Mouse (Mus musculus): Measurements from ENCODE around the gene Fxyd7.

Gene Fxyd7

DNA sequence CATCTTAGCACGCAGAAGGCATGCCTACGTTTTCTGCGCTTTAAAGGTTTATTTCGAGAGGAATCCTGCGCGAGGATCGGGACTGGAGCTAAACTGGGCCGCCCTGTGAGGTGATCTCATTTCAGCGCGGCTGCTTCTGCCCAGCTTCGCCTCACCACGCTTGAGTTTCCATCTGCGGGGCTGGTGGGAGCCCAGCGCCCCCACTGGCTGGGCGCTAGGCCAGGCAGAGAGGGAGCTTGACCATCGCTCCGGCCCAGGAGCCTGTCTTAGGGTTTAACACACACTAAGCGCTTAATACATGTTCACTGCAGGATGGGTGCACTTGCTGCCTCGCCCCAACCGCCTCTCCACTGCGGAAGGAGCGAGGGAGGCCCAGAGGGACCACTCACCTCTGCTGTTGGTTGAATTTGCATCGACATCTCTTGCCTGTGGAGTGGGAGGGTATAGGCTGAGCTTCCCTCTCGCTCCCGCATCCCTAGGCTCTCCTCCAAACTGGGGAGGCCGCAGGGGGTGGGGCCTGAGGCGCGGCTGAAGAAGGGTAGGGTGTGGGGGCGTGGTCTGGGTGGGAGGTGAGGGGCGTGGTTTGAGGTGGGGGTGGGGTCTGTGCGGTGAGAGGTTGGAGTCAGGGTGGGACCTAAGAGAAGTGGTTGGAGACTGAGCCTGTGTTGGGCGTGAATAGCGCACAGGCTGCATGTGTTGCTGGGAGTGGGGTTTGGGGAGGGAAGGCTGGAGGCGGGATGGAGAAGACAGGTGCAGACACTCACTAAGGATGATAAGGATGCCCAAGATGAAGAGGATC, 1.6 kb upstream of the Fxyd7 start:
- no peak for ATAC-seq (ENCODE audit: insufficient number of reproducible peaks, low FRiP score, low TSS enrichment)

- no peak for ATAC-seq (ENCODE audit: insufficient number of reproducible peaks, low FRiP score, low TSS enrichment)
Observed at GRCm38 (mm10) chr7:31052251-31052635, 976 bp upstream of the Fxyd7 start.

DNA sequence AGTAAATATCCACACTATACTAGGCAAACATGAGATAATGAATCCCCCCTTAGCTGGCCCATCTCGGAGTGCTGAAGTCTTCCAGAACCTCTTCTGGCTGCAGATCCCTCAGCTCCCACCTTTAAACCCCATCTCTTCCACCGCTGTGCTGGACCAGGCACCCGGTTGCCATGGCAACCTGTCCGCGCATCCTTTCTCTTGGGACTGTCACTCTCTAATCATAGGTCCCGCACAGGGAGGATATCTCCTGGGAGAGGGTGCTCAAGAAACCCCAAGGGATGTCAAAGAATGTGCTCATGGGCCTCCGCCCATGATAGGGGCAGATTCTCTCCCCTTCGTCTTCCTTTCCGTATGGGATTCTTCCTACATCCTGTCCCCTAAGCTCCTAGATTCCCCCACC, 346 bp downstream of the Fxyd7 start:
- no peak for ATAC-seq (ENCODE audit: insufficient number of reproducible peaks, low FRiP score, low TSS enrichment)

DNA sequence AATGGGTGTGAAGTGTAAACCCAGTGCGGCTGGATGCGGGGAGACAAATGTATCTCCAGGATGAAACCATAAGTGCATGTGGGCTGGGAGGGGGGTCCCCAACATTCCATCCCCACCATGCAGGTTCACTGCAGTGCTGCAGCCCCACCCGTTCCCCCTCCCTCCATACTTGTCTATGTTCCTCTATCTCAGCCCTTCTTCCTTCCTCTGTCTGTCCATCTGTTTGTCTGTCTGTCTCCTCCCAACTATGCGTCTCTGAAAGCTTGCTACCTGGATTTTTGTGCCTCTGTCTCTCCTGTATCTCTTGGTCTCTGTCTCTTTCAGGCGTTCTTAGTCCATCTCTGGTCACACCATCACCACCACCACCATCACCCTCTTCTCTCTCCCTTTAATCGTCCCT, 780 bp downstream of the Fxyd7 start:
- ATAC-seq (ENCODE audit: insufficient number of reproducible peaks, low FRiP score, low TSS enrichment): no peak

- no peak for ATAC-seq (ENCODE audit: insufficient number of reproducible peaks, low FRiP score, low TSS enrichment)
Observed at GRCm38 (mm10) chr7:31049846-31050281, 1.4 kb downstream of the Fxyd7 start.

DNA sequence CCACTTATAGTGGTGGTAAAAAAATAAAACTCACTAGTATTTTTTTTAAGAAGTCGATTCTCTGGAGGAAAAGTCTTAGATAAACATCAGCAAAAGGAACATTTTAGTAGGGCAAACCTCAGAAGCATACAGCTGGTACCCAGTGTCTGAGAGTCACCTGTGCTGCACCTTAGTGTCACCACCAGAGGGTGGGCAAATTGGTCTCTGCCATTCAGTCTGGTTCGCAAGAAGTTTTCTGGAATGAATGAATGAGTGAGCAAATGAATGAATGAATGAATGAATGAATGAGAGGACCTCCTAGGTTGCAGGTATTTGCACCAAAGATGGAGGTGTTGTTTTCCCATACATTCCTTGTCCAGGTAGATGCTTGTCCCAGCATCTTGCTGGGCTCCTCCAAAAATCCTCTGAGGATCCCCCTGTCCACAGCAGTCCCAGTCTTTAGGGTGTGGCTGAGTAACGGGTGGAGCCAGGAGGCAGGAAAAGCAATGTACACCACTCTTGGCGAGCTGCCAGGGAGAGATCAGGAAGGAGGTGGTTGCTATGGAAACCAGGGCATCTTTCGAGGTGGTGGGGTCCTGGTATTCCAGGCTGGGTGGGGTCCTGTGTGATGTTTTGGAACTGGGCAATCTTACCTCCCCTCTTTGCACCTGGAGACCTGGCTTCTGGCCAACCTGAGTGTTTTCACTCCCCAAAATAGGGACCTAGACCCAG, 2.0 kb downstream of the Fxyd7 start:
- ATAC-seq (ENCODE audit: insufficient number of reproducible peaks, low FRiP score, low TSS enrichment): no peak

DNA sequence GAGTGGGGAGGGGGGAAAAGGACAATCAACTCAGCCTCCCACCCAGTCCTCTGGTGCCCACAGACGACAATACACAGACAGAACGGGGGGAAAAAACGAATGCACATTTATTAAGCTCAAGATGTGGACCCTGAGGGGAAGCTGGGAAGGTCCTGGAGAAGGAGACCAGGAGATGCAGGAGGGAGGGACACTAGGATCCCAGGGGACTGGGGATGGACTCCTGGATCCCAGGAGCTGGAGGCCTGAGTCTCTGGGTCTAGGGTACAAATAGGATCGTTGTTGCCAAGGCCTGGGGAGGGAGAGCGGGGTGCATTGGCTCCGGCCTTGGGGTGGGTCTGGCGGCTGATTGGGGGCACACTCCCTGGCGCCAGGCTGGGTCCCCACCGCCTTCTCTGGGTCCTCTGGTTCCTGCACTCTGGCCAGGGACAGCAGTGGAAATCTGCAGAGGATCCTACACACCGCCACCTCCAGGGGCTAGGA, 8.8 kb downstream of the Fxyd7 start, which contains the start of gene Fxyd5:
TSS of gene Fxyd5 (minus strand) at position 51 of the 480 bp plus-strand sequence.
- ATAC-seq (ENCODE audit: insufficient number of reproducible peaks, low FRiP score, low TSS enrichment): no peak

DNA sequence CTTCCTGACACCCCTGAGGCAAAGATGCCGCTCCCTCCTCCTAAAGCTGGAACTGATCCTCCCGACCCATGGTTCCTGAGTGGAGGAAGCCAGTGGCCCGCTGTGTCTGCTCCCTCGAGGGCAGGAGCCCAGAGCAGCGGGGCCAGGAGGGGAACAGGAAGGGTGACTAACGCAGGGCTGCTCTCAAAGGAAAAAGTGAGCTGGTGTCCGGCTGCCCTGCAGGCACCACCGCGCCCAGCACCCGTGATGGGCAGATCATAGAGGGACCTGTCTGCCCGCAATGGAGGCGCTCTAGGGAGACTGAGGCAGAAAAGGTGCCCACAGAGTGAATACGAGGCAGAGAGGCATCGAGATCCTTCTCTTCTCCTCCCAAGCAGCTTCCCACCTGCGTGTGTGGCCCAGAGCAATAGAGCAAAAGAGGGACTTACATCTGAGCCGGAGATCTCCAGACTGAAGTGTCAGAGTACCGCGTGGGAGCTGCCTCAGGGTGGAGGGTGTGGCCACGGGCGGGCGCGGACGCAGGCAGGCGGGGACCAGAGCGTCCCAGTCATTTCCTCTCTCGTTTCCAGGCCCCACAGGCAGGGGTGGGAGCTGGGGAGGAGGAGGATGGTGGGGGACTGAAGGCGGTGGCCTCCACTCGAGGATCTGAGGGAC, 9.5 kb downstream of the Fxyd7 start:
- ATAC-seq (ENCODE audit: insufficient number of reproducible peaks, low FRiP score, low TSS enrichment): no peak

DNA sequence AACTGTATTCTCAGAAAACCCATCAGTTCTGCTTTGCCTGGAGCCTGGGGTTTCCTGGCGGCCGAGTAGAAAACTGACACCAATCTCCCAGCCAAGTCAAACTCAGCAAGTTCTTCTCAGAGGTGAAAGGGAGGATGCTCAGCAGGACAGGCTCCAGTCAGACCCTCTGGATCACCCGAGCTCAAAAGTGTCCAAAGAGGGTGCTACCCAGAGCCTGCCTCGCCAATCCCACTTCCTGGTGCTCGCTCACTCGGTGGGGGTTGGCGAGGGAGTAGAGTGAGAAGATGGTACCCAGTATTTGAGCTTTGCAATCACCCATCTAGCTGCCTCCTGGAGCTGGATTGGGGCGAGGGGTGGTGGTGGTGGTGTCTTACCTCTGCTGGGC, 10.3 kb downstream of the Fxyd7 start:
- no peak for ATAC-seq (ENCODE audit: insufficient number of reproducible peaks, low FRiP score, low TSS enrichment)

- no peak for ATAC-seq (ENCODE audit: insufficient number of reproducible peaks, low FRiP score, low TSS enrichment)
Observed at GRCm38 (mm10) chr7:31040281-31041022, 10.8 kb downstream of the Fxyd7 start.

DNA sequence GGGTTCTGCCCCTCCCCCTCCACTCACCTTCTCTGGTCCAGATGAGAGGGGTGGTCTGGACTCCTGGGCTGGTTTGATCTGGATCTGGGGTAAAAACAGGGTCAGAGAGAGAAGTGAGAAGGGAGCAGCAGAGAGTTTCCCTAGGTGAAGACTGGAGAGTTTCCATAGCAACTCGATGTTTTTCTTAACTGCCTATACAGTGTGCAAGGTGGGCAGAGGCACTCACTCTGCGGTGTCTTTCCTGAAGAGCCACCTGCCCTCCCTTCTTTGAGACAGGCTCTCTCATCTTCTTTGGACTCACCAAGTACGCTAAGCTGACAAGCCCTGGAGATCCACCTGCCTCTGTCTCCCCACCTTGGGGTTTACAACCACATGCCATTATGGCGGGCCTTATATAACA, 12.3 kb downstream of the Fxyd7 start:
- no peak for ATAC-seq (ENCODE audit: insufficient number of reproducible peaks, low FRiP score, low TSS enrichment)

DNA sequence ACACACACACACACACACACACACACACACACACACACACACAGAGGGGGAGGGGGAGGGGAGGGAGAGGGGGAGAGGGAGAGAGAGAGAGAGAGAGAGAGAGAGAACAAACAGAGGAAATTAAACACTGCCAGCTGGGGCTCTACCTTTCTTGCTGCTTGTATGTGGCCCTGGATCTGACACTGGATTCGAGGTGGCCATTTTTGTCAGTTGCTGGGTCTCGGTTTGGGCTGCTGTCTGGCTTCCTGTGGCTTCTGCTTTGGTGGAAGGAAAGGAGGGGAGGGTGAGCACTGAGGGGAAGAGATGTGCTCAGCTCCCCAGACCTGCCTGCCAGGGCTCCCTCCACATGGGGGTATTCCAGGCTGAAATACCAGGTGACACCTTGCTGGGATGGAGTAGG, 13.6 kb downstream of the Fxyd7 start:
- ATAC-seq (ENCODE audit: insufficient number of reproducible peaks, low FRiP score, low TSS enrichment): no peak

- no peak for ATAC-seq (ENCODE audit: insufficient number of reproducible peaks, low FRiP score, low TSS enrichment)
Observed at GRCm38 (mm10) chr7:31036917-31037316, 14.3 kb downstream of the Fxyd7 start.

- no peak for ATAC-seq (ENCODE audit: insufficient number of reproducible peaks, low FRiP score, low TSS enrichment)
Observed at GRCm38 (mm10) chr7:31035291-31035690, 16.0 kb downstream of the Fxyd7 start.

GRCm38 (mm10) chr7:31034789-31035188, 16.5 kb downstream of the Fxyd7 start:
- no peak for ATAC-seq (ENCODE audit: insufficient number of reproducible peaks, low FRiP score, low TSS enrichment)

- ATAC-seq (ENCODE audit: insufficient number of reproducible peaks, low FRiP score, low TSS enrichment): no peak
Observed at GRCm38 (mm10) chr7:31033409-31034165, 17.7 kb downstream of the Fxyd7 start.

- ATAC-seq (ENCODE audit: insufficient number of reproducible peaks, low FRiP score, low TSS enrichment): no peak
Observed at GRCm38 (mm10) chr7:31031731-31032130, 19.5 kb downstream of the Fxyd7 start.

DNA sequence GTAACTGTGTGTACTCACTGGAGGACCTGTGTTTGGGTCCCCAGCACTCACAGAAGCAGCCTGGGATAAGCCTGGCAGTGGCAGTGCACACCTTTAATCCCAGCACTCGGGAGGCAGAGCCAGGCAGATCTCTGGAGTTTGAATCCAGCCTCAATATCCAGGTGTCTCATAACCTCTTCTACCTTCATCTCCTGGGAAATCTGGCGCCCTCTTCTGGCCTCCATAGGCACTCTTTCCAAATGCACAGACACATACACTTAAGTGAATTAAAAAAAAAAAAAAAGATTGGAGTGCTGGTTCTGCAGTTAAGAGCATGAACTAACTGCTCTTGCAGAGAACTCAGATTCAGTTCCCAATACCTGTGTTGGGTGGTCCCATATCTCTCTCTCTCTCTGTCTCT, 20.6 kb downstream of the Fxyd7 start:
- ATAC-seq (ENCODE audit: insufficient number of reproducible peaks, low FRiP score, low TSS enrichment): no peak

- no peak for ATAC-seq (ENCODE audit: insufficient number of reproducible peaks, low FRiP score, low TSS enrichment)
Observed at GRCm38 (mm10) chr7:31028609-31029008, 22.7 kb downstream of the Fxyd7 start.
